Mouse (Mus musculus) heart, postnatal 4 days (tissue): ENCODE measurements around the gene C130060K24Rik. TPM values are rescaled to one million over a fixed set of nuclear protein-coding genes. Genes with fewer than 3 reads are reported as not detected.
A peak's percentile ranks its signal among the peaks of the same experiment; 100 is the strongest.

Experiments
- DNase-seq: peaks from one replicate; pipeline ENCODE4 v3.0.0; 2021
- total RNA-seq, 2 experiments: library from RNA; stranded (reverse); gene quantifications; 2 replicates each; pipeline ENCODE4 v1.2.3; 2021

Gene C130060K24Rik
- not detected for total RNA-seq

GRCm38 (mm10) chr6:65380918-65381772 is at the start of gene C130060K24Rik:
C130060K24Rik (plus strand) TSS chr6:65381105.
- DNase-seq = peak; percentile 9

GRCm38 (mm10) chr6:65334246-65334645 is 46.7 kb upstream of the C130060K24Rik start:
- DNase-seq = no peak

GRCm38 (mm10) chr6:65339391-65339790 is 41.5 kb upstream of the C130060K24Rik start:
- no peak for DNase-seq

- no peak for DNase-seq
Measured at GRCm38 (mm10) chr6:65341360-65341759, 39.5 kb upstream of the C130060K24Rik start.

GRCm38 (mm10) chr6:65347736-65348135 is 33.2 kb upstream of the C130060K24Rik start:
- DNase-seq = no peak

- DNase-seq = no peak
Measured at GRCm38 (mm10) chr6:65348255-65348654, 32.6 kb upstream of the C130060K24Rik start.

GRCm38 (mm10) chr6:65351622-65352021 is 29.3 kb upstream of the C130060K24Rik start:
- no peak for DNase-seq

- DNase-seq = no peak
Measured at GRCm38 (mm10) chr6:65375918-65376317, 5.0 kb upstream of the C130060K24Rik start.

- DNase-seq = no peak
Measured at GRCm38 (mm10) chr6:65421888-65422287, 41.0 kb downstream of the C130060K24Rik start.

GRCm38 (mm10) chr6:65427065-65427464 is 46.2 kb downstream of the C130060K24Rik start:
- DNase-seq = no peak

- DNase-seq = no peak
Measured at GRCm38 (mm10) chr6:65433159-65433558, 52.3 kb downstream of the C130060K24Rik start.

GRCm38 (mm10) chr6:65453465-65453864 is 72.6 kb downstream of the C130060K24Rik start:
- DNase-seq = peak; percentile 11

- no peak for DNase-seq
Measured at GRCm38 (mm10) chr6:65465294-65465693, 84.4 kb downstream of the C130060K24Rik start.

- DNase-seq = no peak
Measured at GRCm38 (mm10) chr6:65470320-65470719, 89.4 kb downstream of the C130060K24Rik start.

- no peak for DNase-seq
Measured at GRCm38 (mm10) chr6:65472455-65472854, 91.5 kb downstream of the C130060K24Rik start.

- DNase-seq = no peak
Measured at GRCm38 (mm10) chr6:65498786-65499185, 117.9 kb downstream of the C130060K24Rik start.

Other genes starting within 250 kb of the C130060K24Rik start
- 1 to 10 TPM; 1.0 to 1.1 TPM for gene Hpgds, start 236.2 kb upstream of the C130060K24Rik start, total RNA-seq
- gene Tnip3, start 144.2 kb downstream of the C130060K24Rik start, total RNA-seq = 1 to 10 TPM; 1.4 to 1.8 TPM